Mouse (Mus musculus) gastrocnemius, postnatal 4 days (tissue): ENCODE data around the gene AF067061. TPM values are rescaled to one million over a fixed set of nuclear protein-coding genes. Genes with fewer than 3 reads are reported as not detected.
"Not testable (repeated sequence)": the region's sequence is repeated elsewhere in the genome, so short reads cannot be mapped to it uniquely, and the experiment has no call there.

Experiments used
- DNase-seq, 2 experiments: peaks; one replicate each; pipeline ENCODE4 v3.0.0; 2021 to 2022; ENCODE audit warnings: low spot score in 2 of 2, mixed read lengths in 2 of 2
- long read RNA-seq, 2 experiments: library from polyadenylated mRNA; stranded (forward); transcript quantifications; one replicate each; pipeline ENCODE4 v2.0.0; 2021
- total RNA-seq, 2 experiments: library from RNA; stranded (reverse); gene quantifications; 2 replicates each; pipeline ENCODE4 v1.2.3; 2021

The AF067061 gene
- total RNA-seq, result not detected
- long read RNA-seq, experiment 1, result 0 reads
- long read RNA-seq, experiment 2, result 0 reads

- not testable (repeated sequence) for DNase-seq
Measured at GRCm38 (mm10) chr13:120262870-120263269, at the start of gene AF067061. AF067061 (plus strand) TSS chr13:120263114.

DNA sequence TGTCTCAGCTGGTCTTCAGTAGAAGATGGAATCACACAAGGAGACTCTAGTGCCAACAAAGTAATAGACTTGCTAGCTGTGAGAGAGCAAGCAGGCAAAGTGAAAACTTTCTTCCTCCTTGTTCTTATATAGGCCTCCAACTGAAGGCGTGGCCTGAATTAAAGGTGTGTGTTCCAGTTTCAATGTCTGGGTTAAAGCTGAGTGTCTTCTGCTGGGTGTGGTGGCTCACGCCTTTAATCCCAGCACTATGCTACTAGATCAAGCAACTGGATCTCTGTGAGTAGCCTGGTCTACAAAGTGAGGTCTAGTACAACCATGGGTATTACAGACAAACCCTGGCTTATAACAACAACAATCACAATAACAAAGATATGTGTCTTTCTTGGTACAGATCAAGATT is 47.1 kb upstream of the AF067061 start, which contains the start of gene Gm21762:
Gm21762 (minus strand) TSS at position 101 of the 400 bp plus-strand sequence.
- not testable (repeated sequence) for DNase-seq

- DNase-seq, result not testable (repeated sequence)
Measured at GRCm38 (mm10) chr13:120220922-120221321, 42.0 kb upstream of the AF067061 start.

DNA sequence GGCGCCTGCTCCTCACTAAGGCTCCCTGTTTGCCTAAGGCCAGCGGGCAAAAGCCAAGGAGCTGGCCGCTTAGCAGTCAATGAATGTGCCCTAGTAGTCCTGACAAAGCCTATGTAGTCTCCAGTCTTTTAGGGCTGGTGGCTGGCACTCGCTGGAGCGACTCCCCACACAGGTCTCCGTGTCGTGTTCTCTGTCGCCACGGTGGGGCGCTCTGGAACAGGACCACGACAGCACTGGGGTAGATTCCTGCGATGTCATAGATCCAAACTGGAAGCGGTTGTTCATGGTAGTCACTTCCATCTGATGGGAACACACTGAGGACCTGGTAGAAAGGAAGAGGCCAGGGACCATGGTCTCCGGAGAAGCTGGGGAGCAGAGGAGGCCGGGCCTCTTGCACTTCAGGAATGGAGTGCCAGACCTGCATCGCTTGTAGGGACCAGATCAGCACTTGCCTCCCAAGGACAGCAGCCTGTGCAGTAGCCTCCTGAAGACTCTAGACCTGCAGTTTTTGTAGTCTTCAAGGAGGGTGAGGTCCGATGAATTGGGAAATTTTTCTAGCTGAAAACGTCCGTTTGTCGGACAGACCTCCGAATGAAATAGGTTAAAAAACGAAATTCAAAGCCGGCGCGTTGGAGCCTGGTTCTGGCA is 39.8 kb upstream of the AF067061 start:
- not testable (repeated sequence) for DNase-seq

- not testable (repeated sequence) for DNase-seq
Measured at GRCm38 (mm10) chr13:120231798-120232197, 31.1 kb upstream of the AF067061 start.

- DNase-seq, result not testable (repeated sequence)
Measured at GRCm38 (mm10) chr13:120232447-120233049, 30.4 kb upstream of the AF067061 start.

DNA sequence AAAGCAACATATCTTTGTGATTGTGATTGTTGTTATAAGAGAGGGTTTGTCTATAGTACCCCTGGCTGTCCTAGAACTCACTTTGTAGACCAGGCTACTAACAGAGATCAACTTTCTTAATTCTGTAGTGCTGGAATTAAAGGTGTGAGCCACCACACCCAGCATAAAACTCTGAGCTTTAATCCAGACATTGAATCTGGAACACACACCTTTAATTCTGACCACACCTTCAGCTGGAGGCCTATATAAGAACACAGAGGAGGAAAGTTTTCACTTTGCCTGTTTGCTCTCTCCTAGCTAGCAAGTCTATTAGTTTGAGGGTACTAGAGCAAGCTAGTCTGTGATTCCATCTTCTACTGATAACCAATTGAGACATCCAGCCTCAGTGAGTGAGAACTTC is 24.1 kb upstream of the AF067061 start, which contains the start of gene Gm21731:
Gm21731 (plus strand) TSS at position 301 of the 400 bp plus-strand sequence.
- DNase-seq, result not testable (repeated sequence)

DNA sequence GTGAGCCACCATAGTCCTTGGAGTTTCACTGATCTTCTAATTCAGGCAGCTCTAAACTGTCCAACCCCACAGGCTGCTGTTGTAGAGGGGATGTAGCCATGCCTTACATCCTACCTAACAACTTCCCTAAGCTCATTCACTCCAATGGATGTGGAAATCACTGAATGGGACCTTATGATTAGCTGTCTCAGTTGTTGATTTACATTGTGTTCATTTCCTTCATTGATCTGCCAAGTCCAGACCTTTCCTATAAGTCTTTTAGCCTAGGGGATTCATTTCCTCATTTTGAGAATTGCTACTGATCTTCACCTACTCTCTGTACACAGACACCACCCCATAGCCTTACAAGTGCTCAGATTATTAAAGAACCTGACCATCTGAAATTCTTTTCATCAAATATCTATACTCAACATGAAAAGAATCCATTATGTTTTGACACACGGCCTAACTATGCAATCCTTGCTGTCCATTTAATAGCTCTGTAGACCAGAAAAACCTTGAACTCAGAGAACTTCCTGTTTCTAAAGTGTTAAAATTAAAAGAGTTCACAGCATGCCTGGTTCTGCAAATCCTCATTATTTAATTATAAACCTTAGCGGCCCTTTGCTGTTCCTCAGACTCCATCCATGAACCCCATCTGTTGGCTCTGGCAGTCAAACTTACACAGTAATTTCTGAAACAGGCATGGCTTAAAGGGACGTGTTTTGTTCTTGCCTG is 11.5 kb upstream of the AF067061 start:
- not testable (repeated sequence) for DNase-seq

- DNase-seq, result not testable (repeated sequence)
Measured at GRCm38 (mm10) chr13:120258817-120259658, 3.9 kb upstream of the AF067061 start.

- not testable (repeated sequence) for DNase-seq
Measured at GRCm38 (mm10) chr13:120259718-120260117, 3.2 kb upstream of the AF067061 start.

GRCm38 (mm10) chr13:120277837-120278236 is 14.9 kb downstream of the AF067061 start:
- DNase-seq, result not testable (repeated sequence)

DNA sequence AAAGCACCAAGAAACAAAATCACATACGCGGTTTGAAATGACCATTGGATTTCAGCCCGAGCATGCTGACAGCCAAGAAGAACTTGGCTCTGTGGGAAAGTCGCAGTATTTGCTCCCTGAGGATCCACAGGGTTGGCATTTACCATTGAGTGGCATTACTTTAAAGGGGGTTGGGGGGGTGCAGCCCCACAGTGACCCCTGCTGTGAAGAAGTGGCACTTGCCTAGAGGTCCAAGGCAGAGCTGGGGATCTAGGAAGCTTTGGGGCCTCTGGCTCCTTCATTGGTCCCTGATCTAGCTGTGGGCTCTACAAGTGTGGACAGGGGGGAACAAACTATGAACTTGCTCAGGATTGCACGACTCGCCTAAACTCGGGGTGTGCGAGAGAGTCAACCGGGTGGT is 15.9 kb downstream of the AF067061 start:
- no peak for DNase-seq

- DNase-seq, result no peak
Measured at GRCm38 (mm10) chr13:120299324-120299894, 36.5 kb downstream of the AF067061 start.

DNA sequence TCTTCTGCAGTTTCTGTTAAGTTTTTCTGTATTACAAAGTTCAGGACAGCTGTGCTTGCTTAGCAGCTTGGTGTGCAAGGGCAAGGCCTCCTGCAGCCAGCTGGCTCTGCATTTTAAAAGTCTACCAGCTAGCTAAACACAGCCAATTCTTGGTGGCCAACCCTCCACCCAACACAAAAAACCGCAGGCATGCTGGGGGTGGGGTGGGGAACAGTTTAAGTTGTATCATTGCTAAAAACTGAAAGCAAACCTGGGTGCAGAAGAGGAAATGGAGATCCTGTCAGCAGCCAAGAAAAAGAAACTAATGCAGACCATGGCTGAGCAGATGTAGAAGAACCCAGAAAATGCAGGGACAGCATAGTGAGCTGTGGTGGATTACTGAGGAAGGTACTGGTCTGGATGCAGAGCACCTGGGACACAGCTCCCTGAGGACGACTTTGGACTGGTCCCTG is 37.1 kb downstream of the AF067061 start, which contains the start of gene BC147527:
BC147527 (plus strand) TSS at position 402 of the 452 bp plus-strand sequence.
- no peak for DNase-seq

- no peak for DNase-seq
Measured at GRCm38 (mm10) chr13:120300853-120301252, 37.9 kb downstream of the AF067061 start.

DNA sequence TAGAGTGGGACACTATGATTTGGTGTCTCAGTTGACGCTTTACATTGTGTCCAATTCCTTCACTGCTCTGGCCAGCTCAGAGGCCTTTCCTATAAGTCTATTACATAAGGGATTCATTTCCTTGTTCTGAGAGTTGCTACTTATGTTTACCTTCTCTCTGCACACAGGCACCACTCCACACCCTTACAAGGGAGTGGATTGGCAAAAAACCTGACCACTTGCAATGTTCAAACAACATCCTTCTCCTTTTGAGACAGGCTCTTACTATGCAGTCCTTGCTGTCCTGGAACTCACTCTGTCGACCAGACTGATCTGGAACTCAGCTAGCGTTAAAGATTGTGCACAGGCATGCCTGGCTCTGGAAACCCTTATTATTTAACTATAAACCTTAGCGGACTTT is 47.8 kb downstream of the AF067061 start:
- no peak for DNase-seq

- DNase-seq, result no peak
Measured at GRCm38 (mm10) chr13:120313584-120313983, 50.7 kb downstream of the AF067061 start.
